Mouse (Mus musculus): ENCODE measurements around the gene Sucla2.

DNA sequence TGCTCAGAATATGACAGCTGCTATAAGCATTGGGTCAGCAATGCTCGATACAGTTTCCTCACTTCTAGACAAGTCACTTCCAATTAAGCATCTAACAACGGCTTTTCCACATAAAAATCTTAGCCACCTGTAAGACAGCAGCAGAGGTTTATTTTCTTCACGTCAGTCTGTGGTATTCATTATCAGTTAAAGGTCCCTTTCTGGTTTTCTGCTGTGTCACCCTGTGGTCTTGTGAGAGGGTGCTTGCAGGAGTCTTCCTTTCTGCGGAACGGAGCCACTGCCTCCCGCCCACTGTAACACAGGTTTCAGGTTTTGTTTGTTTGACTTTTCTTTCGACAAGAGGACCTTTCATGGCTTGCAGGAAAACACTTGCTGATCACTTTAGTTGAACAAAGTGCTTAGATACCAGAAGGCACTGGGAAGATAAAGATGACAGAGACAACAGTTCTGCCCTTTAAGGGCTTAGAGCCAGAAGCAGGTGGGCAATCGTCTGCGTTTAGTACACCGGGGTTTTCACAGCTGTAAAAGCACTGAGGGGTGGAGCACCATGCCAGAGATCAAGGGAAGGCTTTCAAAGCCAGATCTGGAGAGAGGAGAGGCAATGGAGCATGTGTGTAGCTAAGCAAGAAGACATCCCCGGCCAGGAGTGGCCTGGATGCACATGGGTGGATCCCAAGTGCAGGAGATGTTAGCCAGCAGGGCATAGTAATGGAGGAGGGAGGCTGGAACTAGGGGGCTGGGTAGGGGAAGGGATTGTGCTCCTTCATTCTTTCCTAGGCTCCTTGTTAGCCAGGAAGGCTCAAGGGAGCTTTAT, 83.8 kb downstream of the Sucla2 start:
- TF ChIP-seq CTCF (IDR thresholded peaks at IDR 0.05; ENCODE audit: borderline replicate concordance, control insufficient read depth, extremely low read depth, insufficient read depth, low read length, poor library complexity): no peak
- no peak for TF ChIP-seq POLR2A (IDR thresholded peaks at IDR 0.05; ENCODE audit: control insufficient read depth, extremely low read depth, insufficient read depth, low read length, poor library complexity)
